Mouse (Mus musculus) layer of hippocampus, postnatal 14 days (tissue): ENCODE measurements around the gene Ofcc1. TPM values are rescaled to one million over a fixed set of nuclear protein-coding genes. Genes with fewer than 3 reads are reported as not detected.

Source experiments
- DNase-seq, 2 experiments: peaks; one replicate each; pipeline ENCODE4 v3.0.0; 2021 to 2022; ENCODE audit warnings: low spot score in 2 of 2, mixed read lengths in 1 of 2
- total RNA-seq, 2 experiments: library from RNA; stranded (reverse); gene quantifications; 2 replicates each; pipeline ENCODE4 v1.2.3; 2021

Ofcc1 gene
- total RNA-seq, 2 experiments from 2014 or later = not detected

- no peak for DNase-seq
Measured at GRCm38 (mm10) chr13:40258757-40259156, 102.5 kb downstream of the Ofcc1 start.

DNA sequence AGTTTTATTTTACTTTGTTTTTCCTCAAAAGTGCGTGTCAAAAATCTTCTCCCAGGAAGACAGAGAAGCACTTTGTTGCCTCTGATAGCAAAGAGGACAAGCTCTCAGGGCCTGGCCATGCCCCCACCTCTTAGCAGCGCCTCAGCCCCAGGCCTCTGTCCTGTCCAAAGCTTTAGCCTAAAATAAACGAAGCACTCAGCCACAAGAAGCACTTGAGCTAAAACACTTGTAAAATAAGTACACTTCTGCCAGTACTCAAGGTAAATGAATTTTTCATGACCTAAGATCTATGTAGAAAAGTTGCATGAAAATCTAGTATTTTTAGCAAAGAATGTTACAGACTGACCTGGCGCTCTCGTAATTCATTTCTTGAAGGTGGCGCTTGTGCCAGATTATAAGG is 117.4 kb downstream of the Ofcc1 start:
- DNase-seq = no peak

GRCm38 (mm10) chr13:40236356-40236755 is 124.9 kb downstream of the Ofcc1 start:
- DNase-seq = no peak

DNA sequence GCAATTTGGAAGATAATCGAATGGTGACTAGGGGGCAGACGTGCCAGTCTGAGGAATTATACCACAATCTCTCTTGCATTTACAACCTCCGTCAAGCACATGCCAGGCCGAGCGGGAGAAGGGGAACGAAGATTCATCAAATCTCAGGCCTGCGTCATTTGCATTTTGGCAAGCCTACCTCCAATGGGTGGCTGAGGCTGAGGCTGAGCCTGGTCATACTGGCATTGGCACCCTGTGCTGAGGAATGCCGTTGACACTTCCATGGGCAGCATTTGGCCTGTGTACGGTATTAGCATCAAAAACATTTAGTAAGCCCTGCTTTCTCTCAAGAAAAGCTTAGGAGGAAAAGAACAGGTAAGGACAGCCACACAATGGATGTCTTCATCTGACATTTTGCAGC is 152.9 kb downstream of the Ofcc1 start:
- DNase-seq = no peak

- no peak for DNase-seq
Measured at GRCm38 (mm10) chr13:40181786-40182185, 179.5 kb downstream of the Ofcc1 start.

GRCm38 (mm10) chr13:40171775-40172174 is 189.5 kb downstream of the Ofcc1 start:
- DNase-seq = no peak

GRCm38 (mm10) chr13:40167871-40168270 is 193.4 kb downstream of the Ofcc1 start:
- DNase-seq = no peak

DNA sequence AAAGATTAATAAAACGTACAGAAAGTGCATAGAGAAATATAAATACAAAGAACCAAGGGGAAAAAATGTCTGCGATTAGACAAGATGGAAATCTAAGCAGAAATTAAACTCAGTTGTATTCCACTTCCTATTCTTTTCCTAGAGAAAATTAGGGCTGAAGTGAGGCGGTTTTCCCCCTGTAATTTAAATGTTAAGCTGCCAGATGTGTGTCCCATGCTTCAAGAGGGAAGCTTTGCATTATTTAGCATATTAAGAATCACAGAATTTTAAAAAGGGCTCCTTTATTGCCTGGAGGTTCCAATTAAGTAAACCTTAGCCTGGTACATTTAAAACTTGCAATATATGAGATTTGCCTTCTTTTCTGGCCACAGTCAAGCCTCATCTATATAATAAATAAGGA is 205.8 kb downstream of the Ofcc1 start:
- no peak for DNase-seq

DNA sequence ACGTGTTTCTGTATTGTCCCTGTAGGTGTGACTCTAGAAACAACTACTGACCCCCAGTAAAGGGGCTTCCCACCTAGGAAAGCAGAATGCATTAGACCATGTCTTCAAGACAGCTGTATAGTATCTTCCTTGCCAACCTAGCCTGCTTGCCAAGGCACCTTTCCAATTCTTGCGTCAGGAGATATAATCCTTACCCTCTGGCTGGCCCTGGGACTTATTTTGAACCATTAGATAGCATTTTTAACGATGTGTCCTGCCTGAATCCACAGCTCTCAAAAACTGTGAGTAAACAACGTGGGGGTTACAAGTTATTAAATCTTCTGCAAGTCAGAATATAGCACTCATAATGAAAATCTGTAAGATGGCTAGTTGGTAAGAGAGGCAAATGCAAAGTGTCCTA is 221.3 kb downstream of the Ofcc1 start:
- no peak for DNase-seq

GRCm38 (mm10) chr13:40136096-40136495 is 225.2 kb downstream of the Ofcc1 start:
- no peak for DNase-seq

GRCm38 (mm10) chr13:40135670-40136069 is 225.6 kb downstream of the Ofcc1 start:
- DNase-seq = no peak

GRCm38 (mm10) chr13:40123868-40124267 is 237.4 kb downstream of the Ofcc1 start:
- no peak for DNase-seq

- DNase-seq = no peak
Measured at GRCm38 (mm10) chr13:40112336-40112735, 248.9 kb downstream of the Ofcc1 start.

- DNase-seq = no peak
Measured at GRCm38 (mm10) chr13:40076236-40076635, 285.0 kb downstream of the Ofcc1 start.

DNA sequence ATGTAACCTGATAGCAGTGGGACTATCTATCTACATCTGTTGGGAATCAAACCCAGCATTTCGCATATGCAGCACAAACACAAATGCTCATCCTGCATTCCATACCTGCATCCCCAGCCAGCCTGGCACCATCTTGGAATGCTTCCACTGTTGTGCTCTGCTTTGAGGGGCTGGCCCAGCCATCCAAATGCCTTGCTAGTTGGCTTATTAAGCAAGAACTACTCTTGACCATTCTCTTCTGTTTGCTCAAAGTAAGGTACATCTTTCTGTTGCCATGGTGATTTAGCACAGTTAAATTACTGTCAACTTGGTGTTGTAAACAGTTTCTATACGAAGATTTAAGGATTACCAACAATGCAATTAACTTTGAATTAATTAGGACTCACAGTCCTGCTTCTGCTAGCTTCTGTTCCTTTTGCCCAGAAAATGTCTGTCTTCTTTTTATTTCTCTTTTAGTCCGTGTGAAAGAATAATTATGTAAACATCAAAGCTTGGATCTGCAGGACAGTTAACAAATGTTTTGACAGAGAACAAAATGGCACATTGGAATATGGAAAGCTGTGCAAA is 286.3 kb downstream of the Ofcc1 start:
- DNase-seq = peak in 1 of 2 experiments; percentile 4

GRCm38 (mm10) chr13:40070004-40070403 is 291.2 kb downstream of the Ofcc1 start:
- DNase-seq = no peak

- peak in 1 of 2 experiments; percentile 2 for DNase-seq
Measured at GRCm38 (mm10) chr13:40061281-40061680, 300.0 kb downstream of the Ofcc1 start.

- no peak for DNase-seq
Measured at GRCm38 (mm10) chr13:40037881-40038280, 323.4 kb downstream of the Ofcc1 start.

DNA sequence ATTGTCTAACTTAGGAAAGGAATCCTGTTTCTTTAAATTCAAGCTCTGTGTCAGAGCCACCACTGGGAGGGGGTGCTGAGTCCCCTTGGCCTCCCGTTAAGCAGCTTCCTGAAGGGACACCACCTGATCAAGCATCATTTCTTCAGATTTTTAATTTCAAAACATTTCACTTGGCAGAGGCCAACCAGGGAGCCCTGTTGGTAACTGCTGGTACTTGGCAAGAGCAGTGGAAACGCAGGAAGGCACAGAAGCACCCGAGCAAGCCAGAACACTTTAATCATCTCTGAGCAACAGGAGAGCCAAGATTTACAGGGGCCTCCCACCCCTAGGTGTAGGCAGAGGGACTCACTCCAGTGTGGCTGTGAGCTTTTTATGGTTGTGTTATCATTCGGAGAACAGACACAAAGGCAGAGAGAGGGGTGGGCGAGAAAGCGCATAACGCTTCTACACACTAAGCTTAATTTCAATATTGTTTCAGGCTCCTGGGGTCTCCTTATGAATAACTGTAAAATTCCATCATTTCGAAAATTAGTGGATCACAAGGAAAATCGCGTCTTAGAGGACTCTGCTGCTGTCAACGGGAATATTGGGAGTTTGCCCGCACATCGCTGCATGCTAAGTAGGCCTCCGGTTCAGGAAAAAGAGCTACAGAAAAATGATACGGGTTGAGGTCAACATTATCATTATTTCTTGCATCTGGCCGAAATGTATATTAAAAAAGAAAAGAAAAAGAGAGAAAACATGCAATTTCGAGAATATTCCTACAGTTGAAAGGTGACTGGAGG is 324.1 kb downstream of the Ofcc1 start:
- DNase-seq = peak; percentile 34 to 47

- no peak for DNase-seq
Measured at GRCm38 (mm10) chr13:40029426-40029825, 331.8 kb downstream of the Ofcc1 start.

DNA sequence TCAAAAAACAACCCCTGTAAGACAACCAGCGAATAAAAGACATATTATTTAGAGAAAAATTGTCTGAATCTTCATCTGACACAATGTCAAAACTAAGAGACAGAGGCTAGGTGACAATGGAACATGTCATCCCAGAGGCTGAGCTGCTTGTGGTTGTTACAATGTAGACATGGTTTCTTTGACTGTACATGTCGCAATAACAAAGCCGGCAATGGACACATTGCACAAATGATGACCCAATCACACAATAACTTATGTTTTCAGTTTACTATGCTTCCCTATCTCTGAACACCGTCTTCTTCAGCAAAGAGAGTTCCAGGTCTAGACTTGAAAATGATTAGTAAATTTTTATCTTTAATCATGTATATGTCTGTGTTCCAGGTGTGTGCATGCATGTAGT is 332.4 kb downstream of the Ofcc1 start:
- no peak for DNase-seq

GRCm38 (mm10) chr13:40025816-40026215 is 335.4 kb downstream of the Ofcc1 start:
- DNase-seq = no peak

- DNase-seq = no peak
Measured at GRCm38 (mm10) chr13:40023201-40023777, 338.0 kb downstream of the Ofcc1 start.
